Mouse (Mus musculus) neural tube, embryonic 11.5 days (tissue): Measurements from ENCODE around the gene Tec. TPM values are rescaled to one million over a fixed set of nuclear protein-coding genes. Genes with fewer than 3 reads are reported as not detected.

Experiments used
- ATAC-seq: fragments of 200-750 bp; cut with Nextera tagmentation; 2 replicates; pipeline ENCODE4 v1.8.0; 2017; ENCODE audit warnings: moderate number of reproducible peaks, mild to moderate bottlenecking, moderate TSS enrichment, moderate library complexity; ENCODE audit not compliant: insufficient read depth, low FRiP score, low TSS enrichment
- DNase-seq: peaks from one replicate; pipeline ENCODE4 v3.0.0-alpha.2; 2015; ENCODE audit warnings: low spot score
- H3K27ac ChIP-seq: fragments of 300-500 bp; sonication (generic); 2 replicates; pipeline ENCODE4 v1.5.1; 2014; ENCODE audit warnings: low read depth, mild to moderate bottlenecking, low read length
- H3K27me3 ChIP-seq: fragments of 300-500 bp; sonication (generic); 2 replicates; pipeline ENCODE4 v1.6.1; 2014; ENCODE audit warnings: mild to moderate bottlenecking, low read length, mixed read lengths; ENCODE audit not compliant: control insufficient read depth, insufficient read depth
- H3K36me3 ChIP-seq: fragments of 300-500 bp; sonication (generic); 2 replicates; pipeline ENCODE4 v1.6.1; 2014; ENCODE audit warnings: mild to moderate bottlenecking, low read length, moderate library complexity, mixed read lengths; ENCODE audit not compliant: control insufficient read depth, insufficient read depth
- H3K4me1 ChIP-seq: fragments of 300-500 bp; sonication (generic); 2 replicates; pipeline ENCODE4 v1.6.1; 2014; ENCODE audit warnings: low read length, mixed read lengths; ENCODE audit not compliant: control insufficient read depth, insufficient read depth
- H3K4me2 ChIP-seq: fragments of 300-500 bp; sonication (generic); 2 replicates; pipeline ENCODE4 v1.6.1; 2014; ENCODE audit warnings: low read depth, mild to moderate bottlenecking, moderate library complexity
- H3K4me3 ChIP-seq: fragments of 300-500 bp; sonication (generic); 2 replicates; pipeline ENCODE4 v1.5.1; 2014; ENCODE audit warnings: low read depth, low read length
- H3K9ac ChIP-seq: fragments of 300-500 bp; sonication (generic); 2 replicates; pipeline ENCODE4 v1.6.1; 2014; ENCODE audit warnings: mild to moderate bottlenecking, low read length
- H3K9me3 ChIP-seq: fragments of 300-500 bp; sonication (generic); 2 replicates; pipeline ENCODE4 v1.6.1; 2016; ENCODE audit warnings: low read length; ENCODE audit not compliant: control insufficient read depth
- WGBS: fragments of 180-500 bp; shearing (Covaris S2); extraction: QIAGEN DNeasy Blood & Tissue Kit; methylation state at CpG from one replicate; pipeline ENCODE4 v1.1.7; 2014; 5-methylcytosine and 5-hydroxymethylcytosine counted together
- polyA plus RNA-seq: library from polyadenylated mRNA; unstranded; fragments of >200 nt; fragmentation: Nextera tagmentation; extraction: Ambion mirVana; gene quantifications from 2 replicates; pipeline ENCODE4 v1.2.1, GENCODE M21; 2014

The Tec gene
- polyA plus RNA-seq, 1 experiment from 2014 or later: 7.8 TPM

DNA sequence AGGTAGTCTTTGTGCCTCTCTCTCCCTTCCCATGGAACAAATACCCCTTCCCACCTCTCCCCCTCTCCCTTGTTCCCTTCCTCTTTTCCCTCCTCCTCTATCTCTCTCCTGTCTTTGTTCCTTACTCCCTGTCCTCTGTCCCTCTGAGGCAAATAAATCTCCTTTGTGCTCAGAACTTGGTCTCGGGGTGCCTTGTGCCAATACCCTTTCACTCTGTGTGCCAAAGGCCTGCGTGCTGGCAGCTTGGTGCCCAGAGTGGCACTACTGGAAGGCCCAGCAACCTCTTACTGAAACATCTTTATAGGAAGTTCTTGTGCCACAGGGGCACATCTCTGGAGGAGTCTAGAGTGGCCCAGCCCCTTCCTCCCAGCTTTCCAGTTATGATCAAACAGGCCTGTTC is 91.7 kb downstream of the Tec start:
- H3K36me3 ChIP-seq: no peaks in the 10 kb centered on the region
- DNase-seq (no peak), ATAC-seq (no peak)
- no peaks in the 10 kb centered on the region for H3K27me3 ChIP-seq
- WGBS: 90% methylated on average over 2 of the region's 2 CpGs
- H3K9ac ChIP-seq: no peak overlapping the region
- H3K27ac ChIP-seq: no peak overlapping the region
- no peak overlapping the region for H3K4me2 ChIP-seq
- H3K4me1 ChIP-seq: no peaks in the 10 kb centered on the region
- no peaks in the 10 kb centered on the region for H3K9me3 ChIP-seq
- no peak overlapping the region for H3K4me3 ChIP-seq

GRCm38 (mm10) chr5:72776127-72776526 is 92.2 kb downstream of the Tec start:
- no peak overlapping the region for H3K27ac ChIP-seq
- H3K9me3 ChIP-seq: no peaks in the 10 kb centered on the region
- H3K27me3 ChIP-seq: no peaks in the 10 kb centered on the region
- DNase-seq (no peak), ATAC-seq (no peak)
- no peak overlapping the region for H3K4me3 ChIP-seq
- H3K4me2 ChIP-seq: no peak overlapping the region
- H3K4me1 ChIP-seq: no peaks in the 10 kb centered on the region
- H3K36me3 ChIP-seq: no peaks in the 10 kb centered on the region
- 61% methylated on average over 2 of the region's 2 CpGs for WGBS
- no peak overlapping the region for H3K9ac ChIP-seq

DNA sequence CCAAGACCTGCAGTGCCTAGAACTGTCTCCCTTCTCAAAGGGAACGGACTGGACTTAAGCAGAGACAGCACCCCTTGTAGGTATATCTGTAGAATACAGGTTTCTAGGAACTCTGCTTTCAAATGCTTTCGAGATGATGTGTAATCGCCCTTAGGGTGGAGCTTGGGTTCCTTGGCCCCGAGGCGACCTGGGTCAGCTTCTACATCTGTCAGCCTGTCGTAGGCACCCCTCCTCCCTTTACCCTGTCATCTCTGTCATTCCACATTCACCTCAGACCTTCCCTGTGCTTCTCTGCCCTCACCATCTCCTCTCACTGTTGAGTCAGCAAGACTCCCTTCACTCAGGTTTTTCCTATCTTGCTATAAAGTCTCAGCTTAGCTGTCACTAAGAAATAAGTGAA is 98.4 kb downstream of the Tec start:
- Histone ChIP-seq H3K9ac (no peak overlapping the region), H3K4me1 (no peaks in the 10 kb centered on the region), H3K27ac (no peak overlapping the region), H3K9me3 (no peaks in the 10 kb centered on the region), H3K36me3 (no peaks in the 10 kb centered on the region), H3K4me3 (no peak overlapping the region), H3K4me2 (no peak overlapping the region), H3K27me3 (no peaks in the 10 kb centered on the region)
- no peak for DNase-seq
- no peak for ATAC-seq
- 76% methylated on average over 6 of the region's 6 CpGs for WGBS

- Histone ChIP-seq H3K27me3 (no peaks in the 10 kb centered on the region), H3K4me3 (no peak overlapping the region), H3K36me3 (no peaks in the 10 kb centered on the region), H3K9me3 (no peaks in the 10 kb centered on the region), H3K4me1 (no peaks in the 10 kb centered on the region), H3K27ac (no peak overlapping the region), H3K9ac (no peak overlapping the region), H3K4me2 (no peak overlapping the region)
- ATAC-seq: no peak
- WGBS: 90% methylated on average over 5 of the region's 5 CpGs
- no peak for DNase-seq
Measured at GRCm38 (mm10) chr5:72763546-72763945, 104.7 kb downstream of the Tec start.

GRCm38 (mm10) chr5:72763025-72763424 is 105.3 kb downstream of the Tec start:
- DNase-seq (no peak), ATAC-seq (no peak)
- H3K27me3 ChIP-seq: no peaks in the 10 kb centered on the region
- no peak overlapping the region for H3K9ac ChIP-seq
- H3K4me1 ChIP-seq: no peaks in the 10 kb centered on the region
- H3K4me3 ChIP-seq: no peak overlapping the region
- no peak overlapping the region for H3K27ac ChIP-seq
- no peaks in the 10 kb centered on the region for H3K36me3 ChIP-seq
- no peaks in the 10 kb centered on the region for H3K9me3 ChIP-seq
- H3K4me2 ChIP-seq: no peak overlapping the region
- WGBS: 76% methylated on average over 3 of the region's 3 CpGs

DNA sequence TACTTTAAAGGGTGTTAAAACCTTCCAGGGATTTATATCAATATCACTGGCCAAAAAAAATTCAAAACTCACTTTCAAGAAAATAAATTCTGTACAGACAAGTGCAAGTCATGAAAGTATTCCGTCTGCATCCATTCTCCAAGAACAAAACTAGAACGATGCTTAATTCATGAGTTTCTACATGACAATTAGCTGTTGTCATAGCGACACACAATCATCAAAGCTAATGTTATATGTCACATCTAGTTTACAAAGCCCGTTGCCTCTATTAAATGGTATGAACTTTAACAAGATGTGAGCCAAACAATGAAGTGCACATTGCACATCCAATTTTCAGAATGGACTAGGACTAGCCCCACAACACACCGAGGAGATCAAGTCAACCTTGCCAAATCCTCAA is 106.5 kb downstream of the Tec start:
- no peaks in the 10 kb centered on the region for H3K4me1 ChIP-seq
- 61% methylated on average over 5 of the region's 5 CpGs for WGBS
- no peak overlapping the region for H3K4me2 ChIP-seq
- no peak for ATAC-seq
- no peak overlapping the region for H3K9ac ChIP-seq
- H3K36me3 ChIP-seq: no peaks in the 10 kb centered on the region
- H3K27me3 ChIP-seq: no peaks in the 10 kb centered on the region
- DNase-seq: no peak
- H3K27ac ChIP-seq: no peak overlapping the region
- no peak overlapping the region for H3K4me3 ChIP-seq
- no peaks in the 10 kb centered on the region for H3K9me3 ChIP-seq

GRCm38 (mm10) chr5:72761237-72761636 is 107.0 kb downstream of the Tec start:
- Histone ChIP-seq H3K36me3 (no peaks in the 10 kb centered on the region), H3K4me1 (no peaks in the 10 kb centered on the region), H3K9ac (no peak overlapping the region), H3K27me3 (no peaks in the 10 kb centered on the region), H3K9me3 (no peaks in the 10 kb centered on the region), H3K4me3 (no peak overlapping the region), H3K27ac (no peak overlapping the region), H3K4me2 (no peak overlapping the region)
- no peak for ATAC-seq
- no peak for DNase-seq
- 83% methylated on average over 5 of the region's 5 CpGs for WGBS

DNA sequence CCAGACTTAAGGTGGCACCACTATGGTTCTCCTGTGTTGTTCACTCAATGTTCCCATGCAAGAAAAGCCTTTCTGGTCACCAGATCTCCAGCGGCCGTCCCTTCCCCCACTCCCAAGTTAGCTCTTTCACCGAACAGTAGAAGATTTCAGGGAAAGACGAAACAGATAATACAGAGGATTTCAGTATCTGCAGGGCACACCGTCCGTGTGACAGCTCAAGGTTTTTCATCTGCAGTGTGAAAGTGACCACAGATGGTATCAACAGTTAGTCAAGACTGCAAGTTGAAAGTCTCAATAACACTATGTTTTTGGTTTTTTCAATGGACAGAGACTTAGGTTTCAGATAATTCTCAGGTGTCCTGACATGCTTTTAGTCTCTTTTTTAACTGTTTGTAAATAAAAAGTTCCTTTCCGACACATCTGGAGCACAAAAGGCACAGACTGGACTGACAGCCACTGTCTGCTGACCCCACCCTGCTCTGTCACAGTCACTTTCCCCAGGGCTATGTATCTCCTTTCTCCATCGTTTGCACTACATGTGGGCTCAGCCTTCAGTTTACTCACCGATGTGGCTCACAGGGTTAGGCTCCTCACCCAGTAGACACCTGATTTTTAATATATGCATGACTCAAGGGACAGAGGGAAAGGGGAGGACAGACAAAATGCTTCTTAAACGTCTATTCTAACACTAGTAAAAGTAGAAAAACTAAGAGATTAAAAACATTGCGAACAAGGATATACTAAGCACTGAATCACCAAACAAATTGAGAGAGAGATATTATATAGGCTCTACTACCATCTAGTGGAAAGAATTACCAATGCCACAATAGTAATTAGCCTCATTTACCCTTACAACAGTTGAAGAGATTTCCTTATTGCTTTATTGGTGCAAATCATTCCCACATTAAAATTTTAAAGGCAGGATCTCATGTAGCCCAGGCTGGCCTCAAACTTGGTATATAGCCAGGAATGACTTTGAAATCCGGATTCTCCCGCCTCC is 109.1 kb downstream of the Tec start:
- Histone ChIP-seq H3K36me3 (no peaks in the 10 kb centered on the region), H3K9me3 (no peaks in the 10 kb centered on the region), H3K27me3 (no peaks in the 10 kb centered on the region), H3K9ac (no peak overlapping the region), H3K4me3 (no peak overlapping the region), H3K4me2 (no peak overlapping the region), H3K4me1 (no peaks in the 10 kb centered on the region), H3K27ac (no peak overlapping the region)
- 76% methylated on average over 13 of the region's 13 CpGs for WGBS
- DNase-seq (no peak), ATAC-seq (no peak)

GRCm38 (mm10) chr5:72757155-72757773 is 111.0 kb downstream of the Tec start:
- DNase-seq: no peak
- H3K27me3 ChIP-seq: no peaks in the 10 kb centered on the region
- no peaks in the 10 kb centered on the region for H3K36me3 ChIP-seq
- H3K9me3 ChIP-seq: no peaks in the 10 kb centered on the region
- no peaks in the 10 kb centered on the region for H3K4me1 ChIP-seq
- ATAC-seq: no peak
- no peak overlapping the region for H3K4me3 ChIP-seq
- H3K9ac ChIP-seq: no peak overlapping the region
- H3K27ac ChIP-seq: no peak overlapping the region
- H3K4me2 ChIP-seq: no peak overlapping the region
- 83% methylated on average over 18 of the region's 18 CpGs for WGBS
